Mouse (Mus musculus): ENCODE measurements at regions not wholly inside any gene's neighbourhood (a gene's known extent, or its start where the extent isn't known, plus 50 kb on each side); places are given as distances from the start of the nearest gene placed in this dataset.

DNA sequence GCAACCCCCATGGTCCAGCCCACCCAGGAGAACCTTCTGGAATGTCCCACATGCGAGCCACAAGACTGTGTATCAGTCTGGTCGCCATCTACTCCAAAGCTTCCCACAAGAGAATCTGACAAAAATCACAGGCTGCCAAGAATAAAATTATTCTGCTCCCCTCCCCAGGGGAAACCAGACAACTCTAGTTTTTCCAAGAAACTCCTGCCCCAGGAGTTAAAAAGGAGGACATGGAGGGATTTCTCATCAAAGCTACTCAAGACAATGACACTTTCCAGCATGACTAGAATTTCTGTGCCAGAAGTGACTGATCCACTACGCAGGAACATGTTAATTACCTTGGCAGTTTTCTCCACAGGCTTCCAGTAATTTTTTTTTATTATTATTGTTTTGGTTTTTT, 98.4 kb downstream of the Psmg1 start:
- DNase-seq (ENCODE audit: extremely low read depth, low read depth): no peak

DNA sequence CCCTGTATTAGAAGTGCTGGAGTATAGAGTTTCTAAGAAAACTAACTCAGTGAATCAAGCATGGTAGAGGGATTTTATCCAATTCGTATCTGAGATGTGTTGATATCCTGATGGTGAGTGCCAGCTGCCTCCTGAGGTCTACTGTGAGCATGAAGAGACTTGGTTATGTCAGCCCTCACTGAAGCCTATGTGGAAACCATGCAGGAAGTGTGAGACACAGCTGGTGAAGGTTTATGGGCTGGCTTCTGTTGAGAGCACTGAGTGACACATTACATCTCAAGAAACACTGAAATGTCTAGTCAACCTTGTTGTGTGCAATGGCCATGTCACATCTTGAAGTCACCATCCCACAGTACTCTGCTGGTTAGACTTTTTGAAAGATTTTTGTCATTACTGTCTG, 104.6 kb downstream of the Psmg1 start:
- no peak for DNase-seq (ENCODE audit: extremely low read depth, low read depth)

DNA sequence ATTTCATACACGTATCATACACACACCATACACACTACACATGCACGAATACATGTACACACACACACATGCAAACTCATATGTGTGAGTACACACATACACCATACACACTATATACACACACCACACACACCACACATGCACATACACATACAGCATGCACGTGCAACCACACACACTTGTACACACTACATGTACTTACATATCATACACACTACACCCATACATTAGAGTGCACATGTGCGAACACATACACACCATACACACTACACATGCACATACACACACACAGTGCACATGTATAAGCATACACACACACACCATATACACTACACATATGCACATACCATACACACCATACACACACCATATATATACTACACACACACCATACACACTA, 117.5 kb downstream of the Psmg1 start:
- no peak for DNase-seq (ENCODE audit: extremely low read depth, low read depth)

DNA sequence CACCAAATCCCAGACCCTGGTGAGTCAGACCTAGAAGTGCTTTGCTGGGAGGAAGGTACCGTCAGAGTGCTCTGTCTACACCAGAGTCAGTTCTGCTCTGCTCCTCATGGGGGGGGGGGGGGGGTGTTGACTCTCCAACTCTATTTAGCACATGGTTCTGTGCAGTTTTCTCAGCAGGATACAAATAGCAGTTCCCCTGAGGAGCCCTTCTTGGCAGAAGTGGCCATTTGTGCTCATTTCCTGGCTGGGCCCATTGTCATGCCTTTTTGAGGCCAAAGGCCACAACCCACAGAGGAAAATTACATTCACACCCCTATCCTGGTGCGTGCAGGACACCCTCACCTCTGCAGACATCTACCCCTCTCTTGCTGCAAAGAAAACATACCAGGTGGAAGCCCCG, 118.3 kb downstream of the Psmg1 start:
- DNase-seq (ENCODE audit: extremely low read depth, low read depth): no peak

DNA sequence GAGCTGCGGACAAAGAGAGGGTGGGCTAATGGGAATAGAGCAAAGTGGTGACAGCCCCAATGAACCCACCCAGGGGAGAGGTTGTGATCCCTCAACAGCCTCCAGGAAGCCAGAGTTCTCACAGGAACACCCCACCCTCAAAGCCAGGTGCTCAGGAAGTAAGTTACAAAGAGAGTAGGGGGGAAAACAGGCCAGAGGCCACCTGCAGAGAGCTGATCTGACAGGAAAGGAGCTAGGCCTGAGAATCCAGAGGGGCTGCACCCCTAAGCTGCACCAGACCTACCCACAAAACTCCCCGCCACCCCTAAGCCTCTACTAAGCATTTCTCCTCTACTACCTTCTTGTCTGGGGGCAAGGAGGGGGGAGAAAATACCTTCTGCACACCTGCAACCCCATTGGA, 120.5 kb downstream of the Psmg1 start:
- DNase-seq (ENCODE audit: extremely low read depth, low read depth): no peak

DNA sequence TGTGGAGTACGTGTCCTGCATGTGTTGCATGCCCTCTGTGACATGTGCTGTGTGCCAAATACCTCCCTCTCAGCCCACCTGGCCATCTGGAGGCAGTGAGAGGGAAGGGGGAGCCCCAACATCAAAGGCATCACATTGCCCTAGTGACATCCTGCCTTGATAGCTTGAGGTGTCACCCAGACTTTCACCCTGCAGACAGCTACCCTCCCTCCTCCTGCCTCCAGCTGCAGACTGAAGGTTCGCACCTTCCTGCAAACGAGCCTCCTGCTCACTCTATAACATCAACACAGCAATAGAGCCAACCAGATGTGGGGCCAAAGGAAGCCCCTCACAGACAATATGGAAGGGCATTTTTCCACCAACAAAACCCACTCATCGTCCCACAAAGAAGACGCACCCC, 121.3 kb downstream of the Psmg1 start:
- no peak for DNase-seq (ENCODE audit: extremely low read depth, low read depth)

DNA sequence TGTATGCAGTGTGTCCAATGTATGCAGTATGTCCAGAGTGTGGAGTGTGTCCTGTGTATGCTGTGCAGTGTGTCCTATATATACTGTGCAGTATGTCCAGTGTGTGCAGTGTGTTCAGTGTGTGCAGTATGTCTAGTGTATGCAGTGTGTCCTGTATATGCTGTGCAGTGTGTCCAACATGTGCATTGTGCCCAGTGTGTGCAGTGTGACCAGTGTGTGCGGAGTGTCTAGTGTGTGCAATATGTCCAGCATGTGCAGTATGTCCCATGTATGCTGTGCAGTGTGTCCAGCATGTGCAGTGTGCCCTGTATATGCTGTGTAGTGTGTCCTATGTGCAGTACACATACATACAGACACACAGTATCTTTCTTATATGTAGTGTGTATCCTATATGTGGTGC, 121.9 kb downstream of the Psmg1 start:
- DNase-seq (ENCODE audit: extremely low read depth, low read depth): no peak

DNA sequence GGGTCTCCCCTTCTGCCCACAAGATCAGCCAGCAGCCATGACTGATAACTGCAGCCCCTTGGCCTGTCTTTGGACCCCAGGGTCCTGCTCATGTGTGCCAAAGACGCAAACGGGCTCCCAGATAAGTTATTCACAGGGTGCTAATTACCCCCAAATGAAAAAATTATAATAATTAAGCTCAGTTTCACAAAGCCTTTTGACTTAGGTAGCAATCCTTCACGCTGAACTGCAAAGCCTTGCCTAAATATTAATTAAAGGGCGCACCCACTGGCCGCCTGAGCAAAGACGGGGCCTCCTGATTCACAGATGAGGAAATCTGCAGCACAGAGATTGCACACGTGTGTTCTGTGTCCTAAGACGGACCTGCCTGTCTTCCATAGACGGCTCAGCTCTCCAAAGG, 123.2 kb downstream of the Psmg1 start:
- no peak for DNase-seq (ENCODE audit: extremely low read depth, low read depth)

DNA sequence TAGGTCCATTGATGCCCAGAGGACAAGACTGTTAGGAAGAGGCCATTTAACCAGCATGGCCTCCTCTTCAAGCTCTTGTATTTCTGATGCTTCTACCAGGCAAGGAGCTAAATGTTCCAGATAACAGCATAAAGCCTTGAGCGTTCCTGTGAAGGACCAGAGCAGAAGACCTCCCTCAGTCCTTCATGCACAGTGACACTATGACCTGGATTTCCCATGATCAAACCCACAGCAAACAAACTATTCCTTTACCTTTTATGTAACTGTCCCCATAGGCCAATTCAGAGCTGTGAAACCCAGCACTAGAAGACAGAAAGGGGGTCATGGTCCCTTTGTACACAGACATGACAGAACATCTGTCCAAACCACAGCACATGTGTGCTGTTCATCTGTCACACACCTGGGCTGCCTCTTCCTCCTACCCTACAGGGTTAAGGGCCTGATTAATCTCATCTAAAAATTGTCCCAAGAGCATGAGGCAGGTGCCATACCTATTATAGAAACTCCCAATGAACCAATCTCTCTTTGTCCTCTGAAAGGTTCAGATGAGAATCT, 123.8 kb downstream of the Psmg1 start:
- no peak for DNase-seq (ENCODE audit: extremely low read depth, low read depth)

DNA sequence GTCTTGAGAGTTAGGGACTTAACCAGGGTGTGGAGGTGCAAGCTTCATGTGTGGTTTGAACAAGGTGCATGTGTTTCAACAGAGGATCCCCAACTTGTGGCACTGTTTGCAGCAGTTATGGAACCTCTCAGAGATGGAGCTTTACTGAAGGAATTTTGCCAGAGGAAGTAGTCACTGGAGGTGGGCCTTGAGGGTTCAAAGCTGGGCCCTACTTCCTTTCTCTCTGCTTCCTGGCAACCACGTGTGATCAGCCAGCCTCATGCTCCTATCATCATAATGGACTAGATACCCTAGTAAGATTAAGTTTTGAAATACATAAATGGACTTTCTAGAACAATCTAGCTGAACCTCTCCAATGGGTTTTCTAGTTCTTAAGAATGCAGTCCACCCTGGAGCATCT, 125.2 kb downstream of the Psmg1 start:
- no peak for DNase-seq (ENCODE audit: extremely low read depth, low read depth)

DNA sequence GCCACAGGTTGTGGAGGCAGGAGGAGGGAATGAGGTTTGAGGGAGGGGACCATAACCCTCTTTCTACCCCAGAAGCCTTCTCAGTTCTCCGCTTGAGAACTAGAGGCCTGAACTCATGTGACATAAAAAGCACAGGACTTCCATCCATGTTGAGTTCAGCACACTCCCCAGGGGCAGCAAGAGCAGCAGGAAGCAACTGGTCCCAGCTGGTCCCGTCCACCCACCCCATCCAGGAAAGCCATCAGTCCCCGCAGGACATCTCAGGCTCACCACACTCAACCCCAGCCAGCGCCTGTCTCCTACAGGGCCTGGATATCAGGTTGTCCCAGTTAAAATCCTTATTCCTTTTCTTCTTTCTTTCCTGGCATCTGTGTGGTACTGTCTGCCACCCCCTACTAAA, 126.1 kb downstream of the Psmg1 start:
- no peak for DNase-seq (ENCODE audit: extremely low read depth, low read depth)

DNA sequence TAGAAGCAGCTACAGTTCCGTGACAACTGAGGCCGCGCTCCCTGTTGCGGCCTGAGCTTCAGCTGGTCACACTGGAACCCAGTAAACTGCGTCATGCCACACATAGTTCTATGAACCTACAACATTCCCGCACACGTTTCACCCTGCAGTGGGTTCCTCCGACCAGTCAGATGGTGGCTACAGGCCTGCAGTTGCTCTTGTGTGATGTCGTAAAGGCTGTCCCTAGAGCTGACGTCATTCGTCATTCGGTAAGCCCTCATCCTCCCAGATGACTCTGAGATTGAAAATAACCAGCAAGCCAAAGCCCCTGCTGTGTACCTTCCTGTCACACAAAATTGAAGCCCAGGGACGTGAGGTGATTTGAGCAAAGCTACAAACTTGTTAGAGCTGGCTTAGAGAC, 126.7 kb downstream of the Psmg1 start:
- no peak for DNase-seq (ENCODE audit: extremely low read depth, low read depth)

DNA sequence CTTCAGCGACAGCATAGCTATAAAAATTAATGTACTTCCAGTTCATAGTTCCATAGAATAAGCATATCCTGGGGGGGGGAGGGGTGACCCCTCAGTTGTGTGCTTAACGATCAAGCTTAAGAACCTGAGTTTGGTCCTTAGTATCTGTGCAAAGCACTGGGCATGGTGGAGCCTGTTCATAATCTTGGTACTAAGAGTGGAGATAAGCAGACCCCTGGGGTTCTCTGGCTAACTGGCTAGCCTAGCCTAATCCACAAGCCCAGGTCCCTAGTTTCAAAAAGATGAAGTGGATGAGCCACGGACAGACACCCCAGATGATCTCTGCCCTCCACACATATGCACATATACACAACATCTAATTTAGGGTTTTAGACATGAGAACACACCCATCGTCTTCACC, 127.2 kb downstream of the Psmg1 start:
- DNase-seq (ENCODE audit: extremely low read depth, low read depth): no peak

DNA sequence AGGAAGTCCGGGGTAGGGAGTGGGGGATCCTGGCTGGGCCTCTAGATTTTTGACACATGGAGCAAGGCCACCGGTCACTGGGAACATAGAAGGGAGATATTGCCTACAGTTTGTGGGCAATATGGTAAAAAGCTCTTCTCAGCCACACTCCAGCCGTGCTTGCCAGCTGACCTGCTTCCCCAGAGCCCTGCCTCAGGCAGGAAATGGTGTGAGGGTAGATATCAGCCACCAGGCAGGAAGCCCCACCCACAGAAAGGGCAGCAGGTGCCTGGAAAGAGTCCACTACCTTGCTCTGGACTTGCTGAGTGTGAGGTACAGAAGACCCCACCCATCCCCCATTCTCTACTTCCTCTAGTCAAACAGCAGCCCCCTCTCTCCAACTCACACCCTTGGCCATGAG, 128.1 kb downstream of the Psmg1 start:
- peak; percentile 69 for DNase-seq (ENCODE audit: extremely low read depth, low read depth)

DNA sequence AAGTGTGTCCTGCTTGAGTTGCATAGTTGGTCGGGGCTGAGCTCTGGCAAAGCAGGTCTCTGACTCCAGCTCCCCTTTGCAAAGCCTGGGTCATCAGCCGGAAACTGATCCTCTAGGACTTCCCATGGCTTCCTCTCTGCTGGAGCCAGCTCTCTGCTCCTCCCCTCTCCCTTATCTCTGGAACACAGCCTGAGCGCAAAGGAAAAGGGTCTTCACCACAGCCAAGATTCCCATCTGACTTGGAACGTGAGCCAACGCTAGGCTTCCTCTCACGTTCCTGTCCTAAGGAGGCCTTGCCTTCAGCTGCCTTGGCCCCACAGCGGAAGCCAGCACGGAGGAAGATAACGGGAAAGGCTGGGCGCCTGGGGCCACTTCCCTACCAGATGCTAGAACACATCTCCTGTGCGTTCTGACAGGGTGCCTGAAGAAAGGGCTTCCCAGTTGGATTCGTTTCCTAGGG, 129.5 kb downstream of the Psmg1 start:
- DNase-seq (ENCODE audit: extremely low read depth, low read depth): peak; percentile 95

DNA sequence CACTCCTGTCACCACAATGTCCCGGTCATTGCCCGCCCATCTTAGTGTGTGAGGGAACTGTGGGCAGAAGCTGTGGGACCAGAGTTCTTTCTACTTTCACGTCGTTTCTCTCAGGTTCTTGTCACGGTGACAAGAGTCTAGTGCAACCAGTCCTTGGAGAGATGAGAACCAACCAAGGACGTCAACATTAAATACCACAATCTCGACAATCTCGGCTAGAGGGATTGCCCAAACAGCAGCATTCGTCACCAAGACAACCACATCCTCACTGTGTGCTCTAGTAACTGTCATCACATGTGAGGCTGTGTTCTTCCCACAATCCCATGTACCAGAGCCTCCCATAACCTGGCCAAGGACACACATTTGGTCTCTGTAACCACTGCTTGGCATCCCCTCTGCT, 129.9 kb downstream of the Psmg1 start:
- no peak for DNase-seq (ENCODE audit: extremely low read depth, low read depth)

DNA sequence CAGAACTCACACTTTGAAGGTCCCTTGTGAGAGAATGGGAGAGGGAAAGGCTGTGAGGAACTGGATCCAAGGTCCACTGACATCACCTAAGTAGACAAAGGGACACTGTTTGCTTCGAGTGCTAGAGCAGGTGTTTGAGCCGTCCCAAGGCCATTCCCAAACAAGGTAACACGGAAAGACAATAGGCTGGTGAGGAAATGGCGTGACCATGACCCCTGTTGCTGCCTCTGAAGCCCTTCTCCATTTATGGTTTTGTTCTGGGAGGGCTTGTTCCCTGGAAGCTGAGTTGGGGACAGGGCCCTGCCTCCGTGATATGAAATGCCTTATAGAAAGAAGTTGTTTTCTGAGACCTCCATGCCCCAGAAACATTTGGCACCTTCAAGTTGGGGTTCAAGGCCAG, 130.6 kb downstream of the Psmg1 start:
- no peak for DNase-seq (ENCODE audit: extremely low read depth, low read depth)

DNA sequence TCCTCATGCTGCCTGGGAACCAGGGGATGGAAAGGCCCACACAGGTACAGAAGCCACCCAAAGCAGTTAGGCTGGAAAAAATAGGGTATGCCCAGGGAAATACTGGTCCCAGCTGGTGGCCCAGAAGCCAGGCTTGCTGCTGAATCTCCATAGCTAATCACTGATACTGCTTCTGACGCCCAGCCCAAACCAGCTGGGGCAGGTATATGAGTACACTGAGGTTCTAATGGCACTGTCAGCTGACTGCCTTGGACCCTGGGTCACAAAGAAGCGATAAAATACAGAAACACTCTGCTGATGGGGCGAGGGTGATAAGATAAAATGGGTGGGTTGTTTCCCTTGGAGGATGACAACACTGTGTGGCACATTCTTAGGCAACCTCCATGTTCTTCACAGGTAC, 133.4 kb downstream of the Psmg1 start:
- DNase-seq (ENCODE audit: extremely low read depth, low read depth): no peak

DNA sequence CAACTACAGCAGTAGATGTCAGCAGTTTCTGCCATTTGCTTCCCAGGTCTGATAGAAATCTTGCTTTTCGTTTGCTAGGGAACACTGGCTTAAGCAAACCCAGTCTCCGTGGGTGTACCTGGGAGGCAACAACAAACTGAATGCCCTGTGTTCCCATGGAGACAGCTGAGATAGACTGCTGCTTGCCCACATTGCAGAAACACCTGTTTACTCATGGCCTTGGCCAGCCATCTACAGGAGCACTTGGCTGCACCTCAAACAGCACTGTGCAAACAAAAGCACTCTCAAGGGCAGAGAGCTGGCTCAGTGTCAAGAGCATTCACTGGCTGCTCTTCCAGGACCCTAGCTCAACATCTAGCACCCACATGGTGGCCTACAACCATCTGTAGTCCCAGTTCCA, 135.5 kb downstream of the Psmg1 start:
- DNase-seq (ENCODE audit: extremely low read depth, low read depth): no peak

DNA sequence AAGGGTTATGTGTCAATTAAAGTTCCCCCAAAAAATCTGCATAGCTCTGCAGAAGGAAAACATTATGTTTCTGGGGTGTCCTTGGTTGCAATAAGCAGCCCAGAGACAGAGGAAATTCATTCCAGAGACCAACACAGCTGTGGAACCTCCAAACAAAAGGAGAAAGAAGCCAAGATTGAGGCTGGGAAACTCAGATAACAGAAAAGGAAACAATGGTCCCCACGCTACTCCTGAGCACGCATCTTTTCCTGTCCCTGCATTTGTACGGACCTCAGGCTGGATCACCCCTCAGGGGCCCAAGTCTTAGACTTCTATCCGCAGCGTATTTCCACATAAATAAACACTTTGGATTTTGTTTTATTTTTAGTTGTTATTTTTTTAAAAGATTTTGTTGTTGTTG, 138.9 kb downstream of the Psmg1 start:
- DNase-seq (ENCODE audit: extremely low read depth, low read depth): no peak

DNA sequence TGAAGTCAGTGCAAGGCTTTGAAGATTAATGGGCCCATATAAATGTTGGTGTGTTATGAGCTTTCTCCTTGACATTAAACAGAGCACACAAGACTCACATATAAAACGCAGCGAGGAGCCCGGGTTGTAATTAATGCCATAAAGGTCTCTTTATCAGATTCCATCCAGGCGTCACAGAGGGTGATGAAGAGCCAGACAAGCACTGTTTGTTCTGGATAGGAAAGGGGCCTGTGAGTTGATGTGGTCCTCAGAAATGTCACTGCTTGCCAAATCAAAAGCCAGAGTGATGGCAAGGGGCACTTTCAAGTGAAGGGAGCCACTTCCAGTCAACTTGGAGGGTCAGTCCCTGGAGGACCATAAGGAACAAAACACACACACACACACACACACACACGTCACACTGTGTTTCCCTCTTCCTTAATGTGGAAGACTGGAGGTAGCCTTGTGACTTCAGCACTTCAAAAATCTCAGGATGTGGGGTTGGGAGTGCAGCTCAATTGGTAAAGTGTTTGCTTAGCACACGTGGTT, 142.1 kb downstream of the Psmg1 start:
- DNase-seq (ENCODE audit: extremely low read depth, low read depth): no peak

DNA sequence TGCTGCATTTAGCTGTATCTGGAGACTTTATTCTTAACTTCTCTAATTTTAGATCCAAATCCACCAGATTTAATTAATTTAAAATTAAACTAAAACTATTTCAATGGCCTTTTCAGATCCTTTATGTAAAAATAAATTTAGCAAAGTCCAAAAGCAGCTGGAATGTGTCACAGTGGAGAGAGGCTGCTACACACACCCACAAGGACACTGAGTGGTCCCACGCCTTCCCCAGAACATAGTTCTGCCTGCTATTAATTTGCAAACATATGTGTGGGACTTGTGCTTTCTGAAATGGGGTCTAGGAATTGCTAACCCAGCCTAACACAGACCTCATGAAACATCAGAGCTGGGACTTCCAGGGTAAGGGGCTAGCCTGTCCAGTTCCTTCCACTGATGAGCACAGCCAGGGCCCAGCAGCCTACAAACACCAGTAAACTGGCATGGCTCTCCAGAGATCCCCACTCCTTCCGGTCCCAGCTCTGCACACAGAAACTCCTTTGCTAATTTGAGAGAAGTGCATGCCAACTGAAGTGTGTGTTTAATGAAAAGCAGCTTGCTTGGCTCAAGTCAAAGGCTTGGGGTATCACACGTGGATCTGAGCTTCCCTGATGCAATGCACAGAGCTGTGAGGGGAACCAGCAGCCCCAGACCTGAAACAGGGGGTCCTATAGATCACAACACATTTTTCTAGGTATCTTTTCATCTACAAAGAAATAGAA, 142.8 kb downstream of the Psmg1 start:
- no peak for DNase-seq (ENCODE audit: extremely low read depth, low read depth)

DNA sequence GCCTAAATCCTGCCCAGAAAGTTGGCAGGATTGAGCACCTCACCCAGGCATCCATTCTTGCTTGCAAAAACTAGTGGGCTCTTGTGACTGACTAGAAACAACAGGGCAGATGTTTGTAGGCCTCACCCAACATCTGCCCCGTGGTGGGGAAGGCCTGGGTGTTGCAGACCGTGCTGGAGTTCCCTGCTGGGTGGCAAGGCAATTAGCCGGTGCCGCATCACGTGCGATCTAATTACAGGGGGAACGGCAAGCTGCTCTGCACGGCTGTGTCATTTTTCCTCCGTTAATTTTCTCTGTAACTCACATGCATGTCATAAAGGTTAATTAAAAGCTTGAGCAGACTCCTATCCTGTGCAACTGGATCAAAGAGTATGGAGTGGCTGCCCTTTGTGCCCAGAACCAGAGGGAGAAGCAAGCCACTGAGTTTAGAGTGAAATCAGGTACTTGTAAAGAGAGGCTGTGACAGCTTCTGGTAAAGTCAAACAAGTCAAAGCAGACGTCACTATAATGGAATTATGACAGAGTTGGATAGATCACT, 143.5 kb downstream of the Ets2 start:
- no peak for DNase-seq (ENCODE audit: extremely low read depth, low read depth)
